Mouse (Mus musculus): Measurements from ENCODE around the gene Wdr46.
"Not testable (repeated sequence)": the region's sequence is repeated elsewhere in the genome, so short reads cannot be mapped to it uniquely, and the experiment has no call there.

The Wdr46 gene

DNA sequence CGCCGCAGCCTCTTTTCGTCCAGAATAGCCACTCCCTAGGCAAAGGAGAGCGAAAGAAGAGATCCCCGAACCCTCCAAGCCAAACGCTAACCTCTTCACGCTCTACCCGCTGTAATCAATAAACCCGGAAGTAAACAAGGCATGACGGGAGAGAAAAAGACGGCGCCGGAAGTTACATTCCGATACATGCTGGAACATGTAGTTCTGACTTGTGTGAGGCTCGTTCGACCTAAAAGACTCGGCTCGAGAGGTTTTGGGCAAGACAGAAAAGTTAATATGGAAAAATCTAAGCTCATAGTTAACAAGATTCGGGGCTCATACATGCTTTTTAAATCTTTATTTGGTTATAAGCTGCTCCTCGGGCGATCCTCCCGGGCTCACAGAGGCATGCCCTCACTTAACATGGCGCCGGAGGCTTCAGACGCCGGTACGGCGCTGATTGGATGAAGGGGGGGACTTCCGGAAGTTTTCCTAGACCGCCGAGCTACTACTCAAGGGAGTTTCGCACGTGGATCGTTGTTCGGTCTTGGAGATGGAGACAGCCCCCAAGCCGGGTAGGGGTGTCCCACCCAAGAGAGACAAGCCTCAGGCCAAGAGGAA lies at the start of gene Wdr46, which contains the start of gene Pfdn6:
Wdr46 (plus strand) TSS at position 455 of the 600 bp plus-strand sequence.
Pfdn6 (minus strand) TSS at position 138 of the 600 bp plus-strand sequence.
- DNase-seq: peak; percentile 86 to 91

DNA sequence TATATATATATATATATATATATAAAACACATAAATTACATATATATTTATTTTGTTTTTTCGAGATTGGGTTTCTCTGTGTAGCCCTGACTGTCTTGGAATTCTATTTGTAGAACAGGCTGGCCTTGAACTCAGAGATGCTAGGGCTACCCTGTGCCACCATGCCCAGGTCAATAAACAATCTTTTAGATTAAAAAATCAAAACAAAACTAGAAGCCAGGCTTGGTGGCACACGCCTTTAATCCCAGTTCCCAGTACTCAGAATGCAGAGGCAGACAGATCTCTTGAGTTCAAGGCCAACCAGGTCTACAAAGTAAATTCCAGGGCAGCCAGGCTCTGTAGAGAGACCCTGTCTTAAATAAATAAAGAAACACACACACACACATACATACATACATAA lies 49.1 kb upstream of the Wdr46 start:
- no peak for DNase-seq

DNA sequence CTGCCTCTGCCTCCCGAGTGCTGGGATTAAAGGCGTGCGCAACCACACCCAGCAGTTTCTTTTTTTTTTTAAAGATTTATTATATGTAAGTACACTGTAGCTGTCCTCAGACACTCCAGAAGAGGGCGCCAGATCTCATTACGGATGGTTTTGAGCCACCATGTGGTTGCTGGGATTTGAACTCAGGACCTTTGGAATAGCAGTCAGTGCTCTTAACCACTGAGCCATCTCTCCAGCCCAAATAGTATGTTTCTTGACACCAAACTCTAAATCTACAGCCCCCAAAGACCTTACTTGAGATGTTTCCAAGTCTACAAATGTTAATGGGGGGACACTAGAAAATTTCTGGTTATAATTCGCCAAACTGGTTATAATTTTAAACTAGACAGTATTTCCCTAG lies 48.6 kb upstream of the Wdr46 start:
- DNase-seq: not testable (repeated sequence)

DNA sequence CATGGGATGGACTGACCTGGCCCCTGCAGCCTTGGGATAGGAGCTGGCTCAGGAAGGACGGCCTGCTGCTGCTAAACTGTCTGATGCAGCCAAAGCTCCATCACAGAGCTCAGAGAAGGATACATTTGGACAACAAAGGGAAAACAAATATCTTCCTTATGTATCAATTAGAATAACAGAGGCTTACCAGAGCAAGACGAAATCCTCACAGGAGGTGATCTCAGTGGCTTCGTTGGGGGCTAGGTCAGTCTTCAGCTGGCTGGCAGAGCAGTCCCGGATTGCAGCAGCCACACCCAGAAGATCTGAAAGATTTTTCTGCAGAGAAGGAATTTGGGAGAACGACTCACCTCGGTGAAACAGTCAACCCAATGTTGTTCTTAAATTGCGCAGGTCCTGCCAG lies 48.0 kb upstream of the Wdr46 start:
- DNase-seq: no peak

DNA sequence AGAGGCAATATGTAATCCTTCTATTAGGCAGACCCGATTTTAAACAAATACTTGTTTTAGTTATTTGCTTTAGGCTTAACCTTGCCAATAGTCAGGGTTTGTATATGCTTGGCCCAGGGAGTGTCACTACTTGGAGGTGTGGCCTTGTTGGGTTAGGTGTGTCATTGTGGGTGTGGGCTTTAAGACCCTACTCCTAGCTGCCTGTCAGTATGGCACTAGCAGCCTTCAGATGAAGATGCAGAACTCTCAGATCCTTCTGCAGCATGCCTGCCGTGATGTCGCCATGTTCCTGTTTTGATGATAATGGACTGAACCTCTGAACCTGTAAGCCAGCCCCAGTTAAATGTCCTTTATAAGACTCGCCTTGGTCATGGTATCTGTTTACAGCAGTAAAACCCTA lies 47.4 kb upstream of the Wdr46 start:
- DNase-seq: not testable (repeated sequence)

DNA sequence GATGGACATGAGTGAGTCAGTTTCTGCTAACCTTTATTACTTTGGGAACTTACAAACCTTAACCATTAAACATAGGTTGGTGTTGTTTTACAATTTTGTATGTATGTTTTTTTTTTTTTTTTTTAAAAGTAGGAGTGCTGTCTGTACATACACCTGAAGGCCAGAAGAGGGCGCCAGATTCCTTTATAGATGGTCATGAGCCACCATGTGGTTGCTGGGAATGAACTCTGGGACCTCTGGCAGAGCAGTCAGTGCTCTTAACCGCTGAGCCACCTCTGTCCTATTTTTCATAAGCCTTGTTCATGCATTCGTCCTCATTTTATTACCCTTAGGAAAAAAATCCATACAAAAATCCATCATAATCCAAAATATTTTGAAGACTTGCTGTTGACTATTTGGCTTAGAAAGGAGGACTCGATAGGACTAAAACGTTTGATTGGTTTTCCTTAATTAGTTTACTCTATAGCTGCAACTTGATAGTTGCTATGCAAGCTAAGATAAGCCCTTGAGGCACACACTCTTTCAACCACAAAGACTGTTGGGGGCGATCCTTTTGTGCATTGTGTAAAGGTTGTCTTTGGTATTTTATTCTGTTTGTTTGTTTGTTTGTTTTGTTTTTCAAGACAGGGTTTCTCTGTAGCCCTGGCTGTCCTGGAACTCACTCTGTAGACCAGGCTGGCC lies 43.2 kb upstream of the Wdr46 start:
- DNase-seq: peak in 1 of 2 experiments; percentile 43

DNA sequence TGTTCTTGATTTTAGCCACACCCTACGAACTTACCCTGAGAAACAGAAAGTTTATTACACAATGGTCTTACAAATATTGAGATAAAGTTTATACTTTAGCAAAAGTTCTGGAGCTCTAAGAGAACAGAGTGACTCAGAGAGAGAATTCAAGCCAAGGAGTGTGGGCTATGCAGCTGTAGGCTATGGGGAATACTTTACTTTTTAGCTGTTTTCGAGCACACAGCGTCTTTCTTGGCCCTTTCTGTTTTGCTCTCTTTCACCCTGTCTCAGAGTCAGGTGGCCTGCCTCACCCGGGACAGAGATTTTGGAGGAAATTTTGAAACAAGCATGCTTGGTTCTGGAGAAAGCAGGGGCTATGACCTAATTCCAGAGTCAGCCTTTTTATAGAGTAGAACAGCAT lies 42.3 kb upstream of the Wdr46 start:
- DNase-seq: not testable (repeated sequence)

DNA sequence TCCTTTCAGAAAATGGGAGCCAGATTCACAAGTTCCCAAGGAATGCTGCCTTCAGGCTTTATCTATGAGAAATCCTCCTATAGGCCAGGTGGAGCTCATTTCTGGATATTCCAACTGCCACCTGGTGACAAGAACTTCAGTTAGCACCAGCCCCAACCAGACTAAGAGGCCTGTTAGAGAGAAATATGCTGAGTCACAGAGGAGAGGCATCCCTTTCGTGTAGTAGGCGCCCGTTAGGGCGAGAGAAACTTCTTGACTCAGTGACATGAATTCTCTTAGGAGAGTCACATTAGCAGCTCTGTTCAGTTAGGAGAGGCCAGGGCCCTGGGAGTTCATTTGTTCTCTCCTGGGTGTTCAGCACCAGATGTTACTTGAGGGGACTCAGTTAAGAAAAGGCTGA lies 40.8 kb upstream of the Wdr46 start:
- no peak for DNase-seq

DNA sequence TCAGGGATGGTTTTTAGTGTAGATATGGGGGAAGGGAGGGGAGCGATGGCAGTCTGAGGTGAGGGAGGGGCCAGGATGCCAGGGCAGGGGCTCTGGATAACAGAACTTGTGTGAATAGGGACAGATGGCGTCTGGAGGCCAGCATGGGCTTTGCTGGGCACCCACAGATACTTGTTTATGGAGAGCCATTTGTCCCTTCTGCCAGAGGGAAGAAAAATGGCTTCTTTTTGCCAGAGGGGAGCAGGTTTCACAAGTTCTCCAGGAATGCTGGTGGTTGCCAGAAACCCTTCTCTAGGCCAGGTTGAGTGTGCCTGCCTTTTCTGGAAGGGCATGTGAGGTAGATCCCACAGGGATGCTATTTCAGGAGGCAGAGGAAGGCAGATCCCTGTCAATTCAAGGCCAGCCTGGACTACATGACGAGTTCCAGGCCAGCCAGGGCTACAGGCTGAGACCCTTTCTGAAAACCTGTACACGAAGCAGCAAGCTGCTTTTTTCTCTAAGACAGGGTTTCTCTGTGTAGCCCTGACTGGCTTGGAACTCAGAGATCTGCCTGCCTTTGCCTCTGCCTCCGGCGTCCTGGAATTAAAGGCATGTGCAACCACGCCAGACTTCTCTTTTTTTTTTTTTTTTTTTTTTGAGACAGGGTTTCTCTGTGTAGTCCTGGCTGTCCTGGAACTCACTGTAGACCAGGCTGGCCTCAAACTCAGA lies 40.0 kb upstream of the Wdr46 start:
- DNase-seq: no peak

DNA sequence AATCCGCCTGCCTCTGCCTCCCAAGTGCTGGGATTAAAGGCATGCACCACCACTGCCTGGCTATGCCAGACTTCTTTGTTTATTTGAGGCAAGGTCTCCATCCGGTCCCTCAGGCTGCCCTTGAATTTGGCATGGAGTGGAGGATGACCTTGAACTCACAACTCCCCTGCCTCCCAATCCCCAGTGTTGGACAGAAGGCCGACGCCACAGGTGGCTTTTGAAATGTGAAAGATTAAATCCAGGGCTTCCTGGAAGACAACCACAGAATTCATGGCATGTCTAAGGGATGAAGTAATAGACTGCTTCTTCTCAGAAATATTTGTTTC lies 39.5 kb upstream of the Wdr46 start:
- no peak for DNase-seq

DNA sequence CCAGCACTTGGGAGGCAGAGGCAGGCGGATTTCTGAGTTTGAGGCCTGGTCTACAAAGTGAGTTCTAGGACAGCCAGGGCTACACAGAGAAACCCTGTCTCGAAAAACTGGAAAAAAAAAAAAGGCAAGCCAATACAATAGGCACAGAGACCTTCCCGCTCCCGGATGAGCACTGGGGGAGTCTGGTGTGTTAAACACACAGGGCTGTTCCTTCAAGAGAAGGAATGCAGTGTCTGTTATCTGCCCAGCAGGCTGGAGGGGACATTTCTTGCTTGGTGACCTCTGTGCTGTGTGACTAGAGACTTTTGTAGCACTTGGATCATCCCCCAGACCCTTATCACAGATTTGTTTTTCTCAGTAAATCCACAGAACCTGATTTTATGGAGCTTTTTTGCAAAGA lies 38.8 kb upstream of the Wdr46 start:
- no peak for DNase-seq

DNA sequence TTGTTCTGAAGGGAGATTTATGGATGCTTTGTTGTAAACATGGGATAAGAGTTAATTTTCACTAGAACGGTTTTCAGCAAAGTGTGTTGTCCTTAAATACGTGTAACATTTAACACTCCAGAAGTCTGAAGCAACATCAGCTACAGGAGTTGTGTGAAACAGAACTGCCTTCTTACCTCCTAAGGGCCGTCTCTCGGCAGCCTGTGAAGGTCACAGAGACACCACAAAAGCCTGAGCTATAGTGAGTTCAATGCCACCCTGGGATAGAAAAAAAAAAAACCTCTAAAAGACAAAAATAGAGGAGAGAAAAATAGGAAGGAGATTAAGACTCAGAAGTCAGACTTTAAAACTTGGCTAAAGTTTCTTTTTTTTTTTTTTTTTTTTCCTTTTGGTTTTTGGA lies 38.4 kb upstream of the Wdr46 start:
- no peak for DNase-seq

DNA sequence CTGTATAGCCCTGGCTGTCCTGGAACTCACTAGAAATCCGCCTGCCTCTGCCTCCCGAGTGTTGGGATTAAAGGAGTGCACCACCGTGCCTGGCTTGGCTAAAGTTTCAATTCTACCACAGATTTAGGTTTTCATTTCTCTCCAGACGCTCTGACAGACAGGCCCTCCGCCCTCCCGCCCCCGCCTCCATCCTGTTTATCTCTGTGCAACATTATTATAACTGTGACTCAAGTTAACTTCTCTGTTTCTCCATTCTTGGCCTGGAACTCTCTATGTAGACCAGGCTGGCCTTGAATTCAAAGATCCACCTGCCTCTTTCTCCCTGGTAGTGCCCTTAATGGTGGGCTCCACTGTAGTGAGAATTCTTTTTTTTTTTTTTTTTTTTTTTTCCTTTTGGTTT lies 38.0 kb upstream of the Wdr46 start:
- DNase-seq: no peak

DNA sequence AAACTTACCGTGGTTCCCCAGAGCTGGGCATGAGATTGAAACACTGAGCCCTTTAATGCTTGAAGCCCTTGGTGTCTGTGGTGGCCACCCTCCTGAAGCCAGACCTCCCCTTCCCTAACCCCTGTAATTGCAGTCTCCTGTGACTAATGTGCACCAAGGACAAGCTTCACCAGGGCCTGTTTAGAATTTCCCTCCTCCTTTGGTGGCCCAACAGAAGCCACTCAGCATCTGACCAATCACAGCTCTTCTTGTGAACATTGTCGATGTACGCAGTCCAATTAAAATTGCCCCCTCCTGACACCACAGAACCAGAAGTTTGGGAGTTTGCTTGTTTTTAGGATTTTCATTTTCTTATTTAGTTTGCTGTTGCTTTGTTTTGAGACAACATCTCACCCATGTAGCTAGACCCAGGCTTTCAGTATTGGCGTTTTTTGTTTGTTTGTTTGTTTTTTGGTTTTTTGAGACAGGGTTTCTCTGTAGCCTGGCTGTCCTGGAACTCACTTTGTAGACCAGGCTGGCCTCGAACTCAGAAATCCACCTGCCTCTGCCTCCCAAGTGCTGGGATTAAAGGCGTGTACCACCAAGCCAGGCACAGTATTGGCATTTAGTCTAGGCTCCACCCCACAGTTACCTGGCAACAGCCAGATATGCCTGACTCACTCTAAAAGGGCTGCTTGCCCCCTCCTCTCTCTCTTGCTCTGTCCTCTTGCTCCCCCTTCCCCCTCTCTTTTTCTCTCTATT lies 36.4 kb upstream of the Wdr46 start:
- not testable (repeated sequence) for DNase-seq

DNA sequence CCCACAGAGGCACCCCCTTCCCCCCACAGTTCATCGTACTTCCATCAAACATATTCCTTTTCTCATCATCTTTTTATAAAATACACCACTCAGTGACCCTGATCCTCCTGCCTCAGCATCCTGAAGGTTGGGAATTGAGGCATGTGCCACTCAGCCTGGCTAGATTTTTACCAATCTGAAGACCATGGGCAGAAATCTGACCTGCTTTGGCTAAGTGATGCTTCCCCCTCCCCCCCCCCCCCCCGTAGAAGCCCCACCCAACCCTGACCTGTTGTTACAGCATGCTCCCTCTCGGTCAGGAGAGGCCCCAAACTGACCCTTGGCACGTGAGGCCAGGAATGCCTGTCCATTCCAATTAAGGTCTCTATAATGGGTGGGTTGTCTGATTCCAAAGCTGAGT lies 35.6 kb upstream of the Wdr46 start, which contains the start of gene Platr17:
Platr17 (plus strand) TSS at position 301 of the 400 bp plus-strand sequence.
- DNase-seq: not testable (repeated sequence)

DNA sequence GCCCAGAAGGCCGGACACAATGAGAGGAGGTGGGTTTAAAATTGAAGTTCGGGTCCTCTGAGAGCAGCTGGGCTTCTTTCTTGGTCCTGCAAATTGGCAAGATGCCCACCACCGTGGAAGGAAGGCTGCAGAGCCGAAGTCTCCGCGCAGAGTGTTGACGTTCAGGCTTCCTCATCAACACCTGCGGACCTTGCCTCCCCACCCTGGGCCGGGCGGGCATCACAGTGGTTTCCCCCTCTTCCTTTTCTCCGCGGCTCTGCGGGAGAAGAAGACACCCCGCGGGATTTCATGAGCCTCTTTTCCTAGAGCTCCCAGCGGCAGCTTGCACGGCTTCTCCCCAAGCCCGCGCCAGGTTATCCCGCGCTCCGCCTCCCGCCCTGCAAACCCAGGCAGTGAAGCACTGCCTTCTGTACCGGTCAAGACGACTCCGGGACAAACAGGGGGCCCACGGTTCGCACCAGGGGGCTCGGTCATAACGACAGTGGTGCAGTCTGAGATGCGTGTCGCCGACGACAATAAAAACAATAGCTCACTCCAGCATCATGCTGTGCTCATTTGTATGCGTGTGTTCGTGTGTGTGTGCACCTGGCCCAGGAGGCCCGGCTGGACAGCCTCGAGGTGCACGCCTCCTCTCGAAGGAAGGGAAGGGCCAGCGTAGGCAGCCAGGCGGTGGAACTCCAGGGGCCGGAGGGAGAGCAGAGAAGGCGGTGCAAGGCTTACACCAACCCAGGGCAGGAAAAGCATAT lies 32.0 kb upstream of the Wdr46 start:
- peak in 1 of 2 experiments; percentile 49 for DNase-seq

DNA sequence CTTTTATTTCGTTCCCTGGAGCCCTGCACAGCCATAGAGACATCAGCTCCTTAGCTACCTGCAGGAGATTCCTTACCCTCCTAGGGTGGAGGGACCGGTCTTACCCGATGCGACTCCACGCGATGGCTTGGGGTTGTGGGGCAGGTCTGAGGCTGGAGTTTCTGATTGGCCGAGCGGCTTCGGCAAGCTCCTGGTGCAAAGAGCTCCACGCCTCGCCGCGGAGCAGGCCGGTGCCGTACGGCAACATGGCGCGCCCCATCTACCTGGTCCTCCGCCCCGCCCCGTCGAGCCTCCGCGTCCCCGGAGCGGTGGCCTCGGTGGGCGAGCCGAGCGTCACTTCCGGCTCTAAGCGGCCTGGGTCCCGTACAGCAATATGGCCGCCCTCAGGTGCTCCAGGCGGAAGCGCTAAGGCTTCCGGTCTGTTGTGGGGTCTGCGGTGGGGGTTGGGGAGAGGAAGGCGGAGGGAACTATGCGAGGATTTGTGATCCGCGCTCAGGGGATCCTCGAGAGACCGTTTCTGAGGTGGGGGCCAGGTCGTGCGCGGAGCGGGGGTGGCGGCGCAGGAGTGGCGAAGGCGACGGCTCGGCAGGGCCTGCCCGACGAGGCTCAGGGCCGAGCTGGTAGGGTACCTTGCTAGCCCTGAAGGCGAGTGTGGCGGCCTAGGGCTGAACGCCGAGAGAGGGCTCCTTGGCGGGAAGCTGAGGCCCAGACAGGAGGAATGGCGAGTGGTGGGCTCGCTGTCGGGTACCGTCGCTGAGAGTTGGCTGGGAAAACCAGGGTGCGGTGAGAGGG lies 31.2 kb upstream of the Wdr46 start, which contains the start of gene Daxx:
Daxx (plus strand) TSS at position 338 of the 792 bp plus-strand sequence.
- DNase-seq: peak; percentile 99

DNA sequence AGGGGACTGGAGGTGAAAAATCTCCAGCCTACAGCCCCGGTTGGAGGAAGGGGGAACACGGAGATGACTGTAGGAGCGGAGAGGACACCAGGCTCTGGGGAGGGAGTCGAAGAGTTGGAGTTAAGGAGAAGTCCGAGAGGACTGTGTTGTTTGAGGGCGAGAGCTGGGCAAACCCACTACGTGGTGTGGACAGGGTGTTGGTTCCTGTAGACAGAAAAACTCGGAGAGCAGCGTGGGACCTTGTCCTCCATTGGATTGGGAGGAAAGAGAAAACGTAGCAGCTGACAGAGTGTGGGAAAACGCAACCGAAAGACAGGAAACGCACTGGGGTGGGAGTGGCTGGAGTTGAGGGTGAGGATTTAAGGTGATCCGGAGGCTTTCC lies 30.6 kb upstream of the Wdr46 start:
- DNase-seq: peak in 1 of 2 experiments; percentile 57

DNA sequence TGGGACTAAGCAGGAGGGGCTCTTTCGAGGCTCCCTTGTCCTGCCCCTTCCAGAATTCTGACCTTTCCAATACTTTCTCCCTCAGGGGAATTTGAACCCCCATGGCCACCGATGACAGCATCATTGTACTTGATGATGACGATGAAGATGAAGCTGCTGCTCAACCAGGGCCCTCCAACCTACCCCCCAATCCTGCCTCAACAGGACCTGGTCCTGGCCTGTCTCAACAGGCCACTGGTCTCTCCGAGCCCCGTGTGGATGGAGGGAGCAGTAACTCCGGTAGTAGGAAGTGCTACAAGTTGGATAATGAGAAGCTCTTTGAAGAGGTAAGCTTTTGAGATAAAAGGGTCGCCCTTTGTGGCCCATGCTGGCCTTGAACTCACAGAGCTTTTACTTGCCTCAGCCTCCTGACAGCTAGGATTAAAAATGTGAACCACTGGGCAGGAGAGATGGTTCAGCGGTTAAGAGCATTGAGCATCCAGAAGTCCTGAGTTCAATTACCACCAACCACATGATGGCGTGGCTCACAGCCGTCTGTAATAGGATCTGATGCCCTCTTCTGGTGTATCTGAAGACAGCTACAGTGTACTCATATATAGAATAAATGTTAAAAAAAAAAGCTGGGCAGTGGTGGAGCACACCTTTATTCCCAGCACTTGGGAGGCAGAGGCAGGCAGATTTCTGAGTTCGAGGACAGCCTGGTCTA lies 30.0 kb upstream of the Wdr46 start:
- DNase-seq: no peak

DNA sequence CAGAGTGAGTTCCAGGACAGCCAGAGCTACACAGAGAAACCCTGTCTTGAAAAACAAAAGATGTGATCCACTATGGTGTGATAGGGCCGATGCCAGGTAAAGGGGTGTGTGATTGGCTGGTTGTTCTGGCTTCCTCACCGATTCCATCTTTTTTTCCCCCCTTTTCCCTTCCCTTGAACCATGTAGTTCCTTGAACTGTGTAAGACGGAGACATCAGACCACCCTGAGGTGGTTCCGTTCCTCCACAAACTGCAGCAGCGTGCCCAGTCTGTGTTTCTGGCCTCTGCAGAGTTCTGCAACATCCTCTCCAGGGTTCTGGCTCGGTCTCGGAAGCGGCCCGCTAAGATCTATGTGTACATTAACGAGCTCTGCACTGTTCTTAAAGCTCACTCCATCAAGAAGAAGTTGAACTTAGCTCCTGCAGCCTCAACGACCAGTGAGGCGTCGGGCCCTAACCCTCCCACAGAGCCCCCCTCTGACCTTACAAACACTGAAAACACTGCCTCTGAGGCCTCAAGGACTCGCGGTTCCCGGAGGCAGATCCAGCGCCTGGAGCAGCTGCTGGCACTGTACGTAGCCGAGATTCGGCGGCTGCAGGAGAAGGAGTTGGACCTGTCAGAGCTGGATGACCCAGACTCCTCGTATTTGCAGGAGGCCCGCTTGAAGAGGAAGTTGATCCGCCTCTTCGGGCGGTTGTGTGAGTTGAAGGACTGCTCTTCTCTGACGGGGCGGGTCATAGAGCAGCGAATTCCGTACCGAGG lies 29.2 kb upstream of the Wdr46 start:
- DNase-seq: no peak

Measured in kidney, adult 8-10 months (tissue).